Mouse (Mus musculus) megakaryocyte, adult 5-6 weeks (primary cell): Measurements from ENCODE around the gene Deaf1. TPM values are rescaled to one million over a fixed set of nuclear protein-coding genes. Genes with fewer than 3 reads are reported as not detected.

Experiments
- ATAC-seq: 2 replicates; pipeline ENCODE4 v1.8.0; 2016; ENCODE audit warnings: mild to moderate bottlenecking, inconsistent platforms; ENCODE audit not compliant: poor library complexity, severe bottlenecking
- total RNA-seq, 2 experiments: library from RNA; stranded (forward) in 1 of 2; stranded (reverse) in 1 of 2; fragments of 153-499, 151-499 nt in 1 of 2; fragments of 221-1000, 200-1000 nt in 1 of 2; gene quantifications; 2 replicates each; pipeline versions ENCODE4 v1.2.3 to v1.2.4; 2015 to 2017

Deaf1 gene
- total RNA-seq, 2 experiments from 2014 or later, result 11.4 to 36.5 TPM

DNA sequence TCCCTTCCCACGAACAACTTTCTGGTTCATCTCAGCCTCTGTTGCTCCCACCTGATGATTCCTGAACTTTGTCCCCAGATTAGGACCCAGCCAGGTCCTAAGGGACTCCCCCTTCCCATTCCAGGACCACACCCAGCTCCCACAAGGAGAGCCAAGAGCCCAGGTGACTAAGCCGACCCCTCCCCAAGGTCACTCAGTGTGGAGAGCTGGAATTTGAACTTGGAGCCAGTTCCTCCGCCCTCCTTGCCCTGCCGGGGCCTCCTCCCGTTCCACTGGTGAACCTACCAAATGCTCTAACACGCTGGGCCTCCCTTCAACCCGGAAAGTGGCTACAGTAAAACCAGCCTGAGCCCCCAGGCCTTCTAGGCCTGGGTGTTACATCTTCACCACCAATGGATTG, 12.5 kb upstream of the Deaf1 start:
- ATAC-seq, result no peak

GRCm38 (mm10) chr7:141339215-141339920, 11.9 kb upstream of the Deaf1 start:
- no peak for ATAC-seq

DNA sequence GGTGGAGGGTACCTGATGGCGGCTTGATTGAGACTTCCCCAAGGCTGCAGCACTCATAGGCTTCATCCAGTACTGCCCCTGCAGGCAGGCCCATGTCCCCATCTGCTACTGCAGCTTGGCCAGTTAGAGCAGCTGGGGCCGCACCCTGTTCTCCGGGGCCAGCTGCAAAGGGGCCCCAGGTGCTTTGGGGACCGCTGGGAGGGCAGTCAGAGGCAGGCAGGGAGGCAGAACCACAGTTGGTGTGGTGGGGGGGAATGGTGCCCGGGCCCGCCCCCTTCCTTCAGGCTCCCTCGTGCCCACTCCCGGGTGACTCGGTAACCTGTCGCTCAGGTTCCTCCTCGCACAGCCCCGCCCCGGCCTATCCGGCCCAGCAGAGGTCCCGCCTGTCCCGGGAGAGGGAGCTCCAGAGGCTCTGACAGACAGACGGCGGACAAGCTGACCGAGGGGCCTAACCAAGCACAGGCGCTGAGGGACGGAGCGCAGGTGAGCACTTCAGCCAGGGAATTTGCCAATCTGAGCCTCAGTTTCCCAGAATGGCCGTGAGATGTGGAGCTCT, 11.2 kb upstream of the Deaf1 start, which contains the start of gene Eps8l2:
Eps8l2 (plus strand) TSS at position 305 of the 556 bp plus-strand sequence.
- ATAC-seq, result peak; percentile 93

DNA sequence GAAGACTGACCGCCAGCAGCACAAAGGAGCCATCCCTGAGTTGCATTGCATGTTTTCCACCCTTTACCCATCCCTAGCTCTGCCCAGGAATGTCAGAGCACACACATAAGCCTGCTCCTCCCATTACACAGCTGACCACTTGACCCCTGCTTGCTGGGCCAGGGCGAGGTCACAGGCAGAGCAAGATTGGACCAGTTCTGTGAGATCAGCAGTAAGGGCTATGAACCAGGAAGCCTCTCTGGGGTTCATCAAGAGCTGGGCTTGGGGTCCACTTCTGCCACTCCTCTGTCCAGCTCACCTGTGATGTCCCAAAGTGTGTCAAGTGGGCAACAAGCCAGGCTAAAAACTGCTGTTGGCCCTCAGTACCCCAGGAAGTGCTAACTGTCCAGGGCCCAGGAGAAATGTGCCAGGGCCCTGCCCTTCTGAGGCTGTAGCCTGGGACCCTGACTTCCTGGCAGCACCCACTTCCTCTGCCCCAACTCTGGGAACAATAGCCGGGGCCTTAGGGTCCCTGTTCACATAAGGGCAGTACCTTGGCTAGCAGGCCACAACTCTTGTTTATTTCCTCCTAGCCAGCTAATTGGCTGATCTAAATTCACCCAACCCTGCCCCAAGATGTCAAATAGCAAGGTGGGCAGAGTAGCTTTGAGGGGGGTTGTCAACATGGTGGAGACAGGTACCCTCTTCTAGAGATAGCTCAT, 10.4 kb upstream of the Deaf1 start:
- ATAC-seq, result no peak

- no peak for ATAC-seq
Observed at GRCm38 (mm10) chr7:141336296-141336695, 8.8 kb upstream of the Deaf1 start.

- no peak for ATAC-seq
Observed at GRCm38 (mm10) chr7:141335682-141336081, 8.2 kb upstream of the Deaf1 start.

GRCm38 (mm10) chr7:141335044-141335579, 7.6 kb upstream of the Deaf1 start:
- ATAC-seq, result no peak

GRCm38 (mm10) chr7:141331990-141332389, 4.5 kb upstream of the Deaf1 start:
- no peak for ATAC-seq

DNA sequence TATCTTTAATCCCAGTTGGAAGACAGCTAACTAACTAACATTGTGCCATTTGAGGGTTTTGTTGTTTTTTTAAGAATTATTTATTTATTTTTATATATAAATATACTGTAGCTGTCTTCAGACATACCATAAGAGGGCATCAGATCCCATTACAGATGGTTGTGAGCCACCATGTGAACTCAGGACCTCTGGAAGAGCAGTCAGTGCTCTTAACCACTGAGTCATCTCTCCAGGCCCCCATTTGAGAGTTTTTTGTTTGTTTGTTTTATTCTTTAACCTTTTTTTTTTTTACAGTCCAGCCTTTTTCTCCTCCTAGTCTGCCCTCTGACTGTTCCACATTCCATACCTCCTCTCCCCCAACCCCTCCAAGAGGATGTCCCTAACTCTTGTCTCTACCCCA, 3.2 kb upstream of the Deaf1 start:
- no peak for ATAC-seq

DNA sequence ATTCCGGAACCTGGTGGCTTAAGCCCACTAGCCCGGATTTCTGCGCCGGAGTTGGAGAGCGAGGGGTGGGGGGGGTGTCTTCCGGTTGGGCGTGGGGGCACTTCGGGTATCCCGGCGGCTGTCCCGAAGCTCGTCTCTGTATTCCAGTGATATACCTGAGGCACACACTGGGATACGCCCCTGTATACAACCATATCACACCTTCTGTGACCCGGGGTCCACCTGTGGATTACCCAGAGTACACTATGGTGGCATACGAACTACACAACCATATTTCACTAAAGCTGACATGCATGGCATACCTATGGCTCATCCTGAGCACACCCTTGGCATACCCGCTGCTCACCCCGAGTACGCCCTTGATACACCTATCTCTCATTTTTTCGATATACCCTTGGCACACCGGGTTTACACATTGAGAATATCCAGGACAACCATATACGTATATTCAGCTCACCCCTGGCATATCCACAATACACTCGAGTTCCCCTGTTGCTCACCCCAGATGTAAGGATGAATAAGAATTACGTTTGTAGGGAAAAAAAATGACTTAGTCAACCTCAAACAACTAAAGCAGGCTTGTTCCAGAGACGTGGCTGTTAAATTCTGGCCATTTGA, 992 bp upstream of the Deaf1 start:
- no peak for ATAC-seq

GRCm38 (mm10) chr7:141326546-141327446, 694 bp downstream of the Deaf1 start:
- ATAC-seq, result no peak

DNA sequence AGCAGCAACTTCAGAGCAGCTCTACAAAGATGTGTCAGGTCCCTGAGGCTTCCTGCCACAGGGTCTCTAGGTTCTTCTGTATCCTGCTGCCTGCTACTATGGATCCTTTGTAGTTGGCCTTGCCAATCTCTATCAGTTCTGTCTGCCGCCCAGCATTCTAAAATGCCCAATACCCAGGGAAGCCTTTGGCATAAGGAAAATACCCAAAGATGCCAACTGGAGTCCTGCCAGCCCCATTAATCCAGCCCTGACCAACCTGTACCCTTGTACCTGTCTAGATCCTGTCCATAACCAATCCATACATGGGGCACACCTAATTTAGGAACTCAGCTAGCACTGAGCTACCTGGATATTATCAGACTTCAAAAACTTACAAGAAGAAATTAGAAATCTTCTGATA, 2.8 kb downstream of the Deaf1 start:
- ATAC-seq, result no peak

DNA sequence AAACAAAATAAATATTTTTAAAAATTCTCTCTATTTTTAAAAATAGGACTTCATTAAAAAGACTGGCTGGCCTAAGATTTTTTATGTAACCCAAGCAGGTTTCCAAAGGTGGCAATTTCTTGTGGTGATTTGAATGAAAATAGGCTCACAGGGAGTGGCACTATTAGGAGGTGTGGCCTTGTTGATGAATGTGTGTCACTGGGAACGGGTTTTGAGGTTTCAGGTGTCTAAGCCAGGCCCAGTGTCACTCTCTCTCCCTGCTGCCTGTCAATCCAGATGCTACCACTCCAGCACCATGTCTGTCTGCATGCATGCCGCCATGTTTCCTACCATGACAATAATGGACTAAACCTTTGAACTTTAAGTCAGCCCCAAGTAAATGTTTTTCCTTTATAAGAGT, 8.0 kb downstream of the Deaf1 start:
- ATAC-seq, result no peak

DNA sequence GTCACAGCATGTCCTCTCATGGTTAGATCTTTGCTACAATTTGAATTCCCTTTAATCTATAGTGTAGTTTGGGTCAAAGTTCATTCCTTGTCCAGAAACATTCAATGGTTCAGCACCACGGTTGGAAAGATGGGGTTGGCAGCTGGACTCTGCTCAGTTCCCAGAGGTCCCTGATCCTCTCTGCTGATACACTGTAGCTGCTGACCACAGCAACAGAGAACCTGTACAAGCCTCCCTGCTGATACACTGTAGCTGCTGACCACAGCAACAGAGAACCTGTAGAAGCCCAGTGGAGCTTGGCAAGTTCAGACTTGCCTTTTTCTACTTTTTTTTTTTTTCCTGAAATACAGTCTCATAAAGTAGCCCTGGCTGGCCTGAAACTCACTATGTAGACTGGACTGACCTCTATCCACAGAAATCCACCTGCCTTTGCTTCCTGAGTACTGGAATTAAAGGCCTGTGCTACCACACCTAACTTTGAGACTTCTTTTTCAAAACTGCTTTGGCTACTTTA, 9.8 kb downstream of the Deaf1 start:
- no peak for ATAC-seq

DNA sequence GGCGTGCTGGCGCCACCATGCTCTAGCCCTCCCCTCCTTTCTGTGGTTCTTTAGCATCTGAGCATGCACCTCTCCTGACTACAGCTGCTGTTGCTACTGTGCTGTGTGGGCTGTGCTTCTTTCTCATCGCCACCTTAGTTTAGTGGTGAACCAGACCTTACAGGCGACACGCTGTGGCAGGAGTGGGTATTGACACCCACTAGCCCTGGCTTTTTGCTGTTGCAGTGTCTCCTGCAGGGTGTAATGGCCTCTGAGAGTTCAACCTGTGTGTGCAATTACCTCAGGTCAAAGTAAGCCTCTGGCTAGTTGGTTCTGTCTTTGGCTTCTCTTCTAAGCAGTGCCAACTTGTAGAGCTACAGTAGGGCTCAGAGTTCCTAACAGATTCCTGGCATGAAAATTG, 11.5 kb downstream of the Deaf1 start:
- peak; percentile 90 for ATAC-seq

GRCm38 (mm10) chr7:141315076-141315475, 12.4 kb downstream of the Deaf1 start:
- ATAC-seq, result no peak

GRCm38 (mm10) chr7:141314416-141314815, 13.1 kb downstream of the Deaf1 start:
- no peak for ATAC-seq

DNA sequence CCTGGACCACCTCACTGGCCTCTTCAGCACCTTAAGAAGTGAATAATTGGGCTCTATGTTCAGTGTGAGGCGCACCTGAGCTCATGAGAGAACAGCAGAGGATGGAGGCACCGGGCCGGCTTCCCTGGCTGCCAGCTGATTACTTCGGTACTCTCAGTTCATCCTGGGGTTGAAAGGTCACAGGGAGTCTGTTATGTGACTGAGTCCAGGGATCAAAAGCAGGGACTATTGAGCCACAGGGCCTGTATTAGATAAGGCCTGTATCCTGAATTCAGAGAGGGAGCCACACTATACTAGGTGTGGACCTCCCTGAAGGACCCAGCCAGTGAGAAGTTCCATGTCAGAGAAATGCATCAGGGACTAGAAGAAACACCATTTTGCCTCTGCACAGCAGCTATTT, 23.0 kb downstream of the Deaf1 start:
- no peak for ATAC-seq

- ATAC-seq, result peak; percentile 72
Observed at GRCm38 (mm10) chr7:141302702-141303268, 24.7 kb downstream of the Deaf1 start.

DNA sequence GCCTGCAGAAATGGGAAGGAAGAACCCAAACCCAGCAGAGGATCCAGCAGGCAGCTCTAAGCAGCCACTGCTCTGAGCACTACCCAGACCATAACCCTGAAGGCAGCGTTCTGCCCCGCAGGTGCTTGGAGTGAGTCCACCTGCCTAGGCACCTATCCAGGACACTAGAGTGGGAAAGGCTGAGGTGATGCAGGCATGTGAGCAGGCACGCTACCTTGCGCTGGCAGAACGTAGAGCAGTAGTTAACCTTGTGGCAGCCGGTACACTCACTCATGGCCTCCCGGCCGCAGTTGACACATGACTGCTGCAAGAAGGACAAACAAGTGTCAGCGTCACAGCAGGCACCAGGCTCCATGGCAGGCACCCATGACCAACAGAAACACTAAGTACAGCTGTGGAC, 26.1 kb downstream of the Deaf1 start:
- ATAC-seq, result no peak
